Mouse (Mus musculus): ENCODE results near the gene Fcho2. TPM values are rescaled to one million over a fixed set of nuclear protein-coding genes. Genes with fewer than 3 reads are reported as not detected.
"Not testable (repeated sequence)": the region's sequence is repeated elsewhere in the genome, so short reads cannot be mapped to it uniquely, and the experiment has no call there.

The Fcho2 gene
- 92.8 to 137 TPM (median 105 TPM) in 3 replicates for total RNA-seq (2017)

DNA sequence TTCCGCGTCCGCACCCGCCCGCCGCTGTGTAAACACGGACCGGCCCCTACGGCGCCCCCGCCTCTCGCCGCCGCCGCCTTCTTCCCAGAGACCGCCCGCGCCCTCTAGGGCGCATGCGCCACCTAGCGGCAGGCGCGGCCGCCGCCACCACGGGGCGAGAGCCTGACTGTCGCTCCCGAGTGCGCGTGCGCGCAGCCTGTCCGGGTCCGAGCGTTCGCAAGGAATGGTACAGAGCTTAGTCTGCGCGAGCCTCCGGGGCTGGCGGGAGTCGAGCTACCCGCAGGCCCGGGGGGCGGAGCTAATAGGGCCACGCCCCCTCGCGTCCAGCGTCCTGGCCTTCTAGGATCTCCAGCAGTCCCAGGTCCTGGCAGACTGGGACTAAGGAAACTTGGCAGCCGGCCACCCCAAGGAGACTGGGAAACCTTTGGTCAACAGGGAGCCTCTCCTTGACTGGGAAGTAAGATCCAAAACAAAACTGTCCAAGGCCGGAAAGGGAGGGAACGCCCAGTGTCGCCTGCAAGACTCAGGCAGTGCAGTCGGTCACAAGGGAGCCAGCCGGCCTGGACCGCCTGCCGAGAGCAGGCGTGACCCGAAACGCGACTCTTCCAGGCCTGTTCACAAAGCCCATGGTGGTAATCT is at the start of gene Fcho2:
Gene Fcho2 (minus strand): TSS at position 303 of the 639 bp plus-strand sequence.
- ATAC-seq (replicated peaks; ENCODE audit: insufficient number of reproducible peaks, low FRiP score, low TSS enrichment, poor library complexity, severe bottlenecking): peak; percentile 62

DNA sequence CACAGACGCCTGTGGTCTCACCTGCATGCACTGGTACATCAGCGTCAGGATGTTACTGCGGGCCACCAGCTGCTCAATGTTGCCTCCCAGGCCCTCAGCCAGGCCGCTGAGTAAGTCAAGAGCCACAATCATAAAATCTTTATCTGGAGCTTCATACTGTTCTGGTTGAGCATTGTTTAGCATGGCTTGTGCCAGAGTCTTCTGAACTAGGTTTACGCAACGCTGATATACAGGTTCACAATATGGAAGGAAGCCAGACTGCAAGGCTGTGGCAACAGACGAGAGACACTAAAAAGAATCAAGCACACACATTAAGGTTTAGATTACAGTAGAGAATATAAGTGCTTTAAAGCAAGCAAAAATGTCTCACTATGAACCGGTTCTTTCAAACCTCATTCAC is 40.0 kb upstream of the Fcho2 start:
- no peak for ATAC-seq (replicated peaks; ENCODE audit: insufficient number of reproducible peaks, low FRiP score, low TSS enrichment, poor library complexity, severe bottlenecking)

- ATAC-seq (replicated peaks; ENCODE audit: insufficient number of reproducible peaks, low FRiP score, low TSS enrichment, poor library complexity, severe bottlenecking): no peak
Measured at GRCm38 (mm10) chr13:98845794-98846193, 30.5 kb upstream of the Fcho2 start.

DNA sequence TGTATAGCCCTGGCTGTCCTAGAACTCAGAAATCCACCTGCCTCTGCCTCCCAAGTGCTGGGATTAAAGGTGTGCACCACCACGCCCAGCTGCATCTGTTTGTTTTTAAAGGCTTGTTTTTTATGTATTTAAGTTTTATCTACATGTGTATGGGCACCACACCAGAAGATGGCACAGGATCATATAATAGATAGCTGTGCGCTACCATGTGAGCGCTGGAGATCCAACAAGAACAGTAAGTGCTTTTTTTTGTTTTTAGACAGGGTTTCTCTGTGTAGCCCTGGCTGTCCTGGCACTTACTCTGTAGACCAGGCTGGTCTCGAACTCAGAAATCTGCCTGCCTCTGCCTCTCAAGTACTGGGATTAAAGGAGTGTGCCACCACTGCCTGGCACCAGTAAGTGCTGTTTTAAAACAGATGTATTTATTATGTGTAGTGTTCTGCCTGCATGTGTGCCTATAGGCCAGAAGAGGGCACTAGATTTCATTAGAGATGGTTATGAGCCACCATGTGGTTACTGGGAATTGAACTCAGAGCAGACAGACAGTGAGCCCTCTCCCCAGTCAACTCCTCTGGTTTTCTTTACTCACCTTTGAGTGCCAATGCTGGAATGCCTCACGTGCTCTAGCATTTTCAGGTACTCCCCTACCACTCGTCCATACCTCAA is 21.3 kb upstream of the Fcho2 start:
- ATAC-seq (replicated peaks; ENCODE audit: insufficient number of reproducible peaks, low FRiP score, low TSS enrichment, poor library complexity, severe bottlenecking): no peak

DNA sequence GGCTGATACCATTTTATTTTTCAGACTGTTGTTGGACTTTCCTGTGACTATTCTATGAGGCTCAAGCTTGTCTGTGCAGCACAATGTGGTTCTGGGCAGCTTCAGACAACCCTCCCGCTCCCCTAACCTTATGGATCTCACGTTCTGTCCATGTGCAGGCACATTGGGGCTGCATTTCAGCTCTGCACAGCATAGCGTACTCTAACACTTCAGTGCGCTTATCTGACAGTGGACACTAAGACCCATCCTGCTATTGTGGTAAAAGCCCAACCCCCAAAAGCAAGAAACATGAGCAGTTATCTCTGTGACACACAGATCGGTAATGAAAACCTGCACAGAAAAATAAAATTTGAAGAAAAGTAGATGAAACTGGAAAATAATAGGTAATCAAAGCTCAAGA is 20.5 kb upstream of the Fcho2 start:
- no peak for ATAC-seq (replicated peaks; ENCODE audit: insufficient number of reproducible peaks, low FRiP score, low TSS enrichment, poor library complexity, severe bottlenecking)

GRCm38 (mm10) chr13:98834723-98835122 is 19.5 kb upstream of the Fcho2 start:
- no peak for ATAC-seq (replicated peaks; ENCODE audit: insufficient number of reproducible peaks, low FRiP score, low TSS enrichment, poor library complexity, severe bottlenecking)

DNA sequence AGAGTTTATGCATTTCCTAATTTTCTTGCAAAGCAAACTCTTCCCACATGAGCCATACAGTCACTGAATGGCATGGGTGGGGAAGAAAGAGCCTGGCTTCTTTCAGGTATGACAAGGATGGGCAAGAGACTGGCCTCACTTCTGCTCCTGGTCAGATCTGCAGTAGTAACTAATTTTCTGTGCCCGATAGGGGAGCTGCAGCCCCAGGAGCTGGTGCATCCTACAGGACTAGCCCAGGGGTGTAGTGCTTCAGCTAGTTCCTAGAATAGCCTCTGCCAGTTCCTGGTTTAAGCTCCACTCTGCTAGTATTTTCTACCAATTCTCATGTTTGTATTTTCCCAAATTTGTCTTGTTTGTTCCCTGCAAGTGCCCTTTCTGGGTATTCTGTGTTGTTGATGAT is 18.9 kb upstream of the Fcho2 start:
- ATAC-seq (replicated peaks; ENCODE audit: insufficient number of reproducible peaks, low FRiP score, low TSS enrichment, poor library complexity, severe bottlenecking): no peak

GRCm38 (mm10) chr13:98832451-98833450 is 17.5 kb upstream of the Fcho2 start:
- ATAC-seq (replicated peaks; ENCODE audit: insufficient number of reproducible peaks, low FRiP score, low TSS enrichment, poor library complexity, severe bottlenecking): peak; percentile 67

DNA sequence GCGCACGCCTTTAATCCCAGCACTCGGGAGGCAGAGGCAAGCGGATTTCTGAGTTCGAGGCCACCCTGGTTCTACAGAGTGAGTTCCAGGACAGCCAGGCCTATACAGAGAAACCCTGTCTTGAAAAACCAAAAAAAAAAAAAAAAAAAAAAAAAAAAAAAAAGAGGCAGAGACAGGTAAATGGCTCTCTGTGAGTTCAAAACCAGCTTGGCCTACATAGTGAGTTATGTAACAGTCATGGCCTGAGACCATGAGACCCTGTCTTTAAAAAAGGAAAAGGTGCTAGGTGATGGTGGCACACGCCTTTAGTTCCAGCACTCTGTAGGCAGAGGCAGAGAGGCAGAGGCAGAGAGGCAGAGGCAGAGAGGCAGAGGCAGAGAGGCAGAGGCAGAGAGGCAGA is 13.8 kb upstream of the Fcho2 start:
- not testable (repeated sequence) for ATAC-seq (replicated peaks; ENCODE audit: insufficient number of reproducible peaks, low FRiP score, low TSS enrichment, poor library complexity, severe bottlenecking)

GRCm38 (mm10) chr13:98825574-98825973 is 10.3 kb upstream of the Fcho2 start:
- ATAC-seq (replicated peaks; ENCODE audit: insufficient number of reproducible peaks, low FRiP score, low TSS enrichment, poor library complexity, severe bottlenecking): no peak

GRCm38 (mm10) chr13:98819094-98819493 is 3.8 kb upstream of the Fcho2 start:
- ATAC-seq (replicated peaks; ENCODE audit: insufficient number of reproducible peaks, low FRiP score, low TSS enrichment, poor library complexity, severe bottlenecking): peak; percentile 53

GRCm38 (mm10) chr13:98818205-98818604 is 3.0 kb upstream of the Fcho2 start:
- ATAC-seq (replicated peaks; ENCODE audit: insufficient number of reproducible peaks, low FRiP score, low TSS enrichment, poor library complexity, severe bottlenecking): no peak

DNA sequence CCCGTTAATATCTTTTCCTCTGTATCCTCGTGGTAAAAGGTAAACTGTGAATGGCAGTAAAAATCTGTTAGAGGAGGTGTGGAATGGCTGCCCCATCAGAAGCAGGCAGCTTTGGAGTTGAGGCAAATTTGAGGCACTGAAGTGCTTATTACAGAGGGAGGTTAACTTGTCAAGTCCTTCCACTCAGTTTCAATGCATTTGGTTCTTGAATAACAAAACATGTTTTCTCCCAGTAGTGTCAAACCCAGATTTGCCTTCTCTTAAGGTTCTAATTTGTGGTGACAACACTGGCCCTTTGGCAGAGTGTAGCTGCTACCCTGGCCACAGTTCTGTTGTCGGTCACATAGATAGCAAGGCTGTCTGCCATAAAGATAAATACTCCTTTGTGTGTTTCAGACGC is 2.5 kb upstream of the Fcho2 start:
- ATAC-seq (replicated peaks; ENCODE audit: insufficient number of reproducible peaks, low FRiP score, low TSS enrichment, poor library complexity, severe bottlenecking): no peak

GRCm38 (mm10) chr13:98816981-98817660 is 1.9 kb upstream of the Fcho2 start:
- not testable (repeated sequence) for ATAC-seq (replicated peaks; ENCODE audit: insufficient number of reproducible peaks, low FRiP score, low TSS enrichment, poor library complexity, severe bottlenecking)

DNA sequence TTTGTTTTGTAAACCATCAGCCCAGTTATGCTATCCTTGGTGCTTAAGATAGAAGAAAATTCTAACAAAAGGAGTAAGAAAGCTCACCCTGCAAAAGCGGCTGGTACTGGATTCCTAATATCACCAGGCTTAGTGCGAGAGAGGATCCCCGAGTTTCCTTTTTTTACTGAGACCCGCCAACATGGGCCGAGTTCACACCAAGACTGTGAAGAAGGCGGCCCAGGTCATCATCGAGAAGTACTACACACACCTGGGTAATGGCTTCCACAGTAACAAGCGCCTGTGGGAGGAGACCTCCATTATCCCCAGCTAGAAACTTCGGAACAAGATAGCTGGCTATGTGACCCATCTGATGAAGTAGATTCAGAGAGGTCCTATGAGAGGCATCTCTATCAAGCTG is 1.3 kb upstream of the Fcho2 start:
- ATAC-seq (replicated peaks; ENCODE audit: insufficient number of reproducible peaks, low FRiP score, low TSS enrichment, poor library complexity, severe bottlenecking): no peak

- no peak for ATAC-seq (replicated peaks; ENCODE audit: insufficient number of reproducible peaks, low FRiP score, low TSS enrichment, poor library complexity, severe bottlenecking)
Measured at GRCm38 (mm10) chr13:98814275-98815040, 791 bp downstream of the Fcho2 start.

- ATAC-seq (replicated peaks; ENCODE audit: insufficient number of reproducible peaks, low FRiP score, low TSS enrichment, poor library complexity, severe bottlenecking): 0 out of 2 replicates have a peak, but pooled peaks have one; percentile 22
Measured at GRCm38 (mm10) chr13:98813596-98814274, 1.5 kb downstream of the Fcho2 start.

DNA sequence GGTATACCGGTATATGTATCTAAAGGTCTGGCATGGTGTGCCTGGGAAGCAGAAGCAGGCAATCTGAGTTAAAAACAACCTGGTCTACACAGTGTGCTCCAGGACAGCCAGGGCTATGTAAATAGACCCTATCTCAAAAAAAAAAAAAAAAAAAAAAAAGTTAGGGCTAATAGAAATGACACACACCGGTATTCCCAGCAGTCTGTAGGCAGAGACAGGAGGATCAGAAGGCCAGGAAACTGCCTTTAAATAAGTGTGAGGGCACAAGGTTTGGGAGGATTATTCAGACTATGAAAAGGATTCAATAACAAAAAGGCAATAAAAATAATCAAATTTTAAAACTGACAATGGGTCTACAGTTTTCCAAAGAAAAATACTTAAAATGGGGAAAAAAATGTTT is 2.1 kb downstream of the Fcho2 start:
- ATAC-seq (replicated peaks; ENCODE audit: insufficient number of reproducible peaks, low FRiP score, low TSS enrichment, poor library complexity, severe bottlenecking): no peak

Data from monocyte, adult 5-6 weeks (primary cell).